Mouse (Mus musculus): ENCODE measurements around the gene Grap2. TPM values are rescaled to one million over a fixed set of nuclear protein-coding genes. Genes with fewer than 3 reads are reported as not detected.

The Grap2 gene
- polyA plus RNA-seq, 1 experiment from 2014 or later = 1.5 TPM

DNA sequence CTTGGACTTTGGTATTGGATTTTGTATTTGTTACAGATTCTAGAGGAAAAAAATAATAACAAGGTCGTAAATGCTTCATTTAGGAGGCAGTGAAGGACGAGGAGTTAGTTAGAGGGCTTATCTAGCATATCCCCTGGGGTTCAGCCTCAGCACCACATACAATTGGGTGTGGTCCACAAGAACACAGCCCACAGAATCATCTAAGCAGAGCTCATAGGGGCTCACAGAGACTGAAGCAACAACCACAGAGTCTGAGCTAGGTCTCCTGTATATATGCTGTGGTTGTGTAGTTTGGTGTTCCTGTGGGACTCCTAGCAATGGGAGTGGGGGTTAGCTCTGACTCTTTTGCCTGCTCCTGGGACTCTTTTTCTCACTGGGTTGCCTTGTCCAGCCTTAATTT lies 37.9 kb downstream of the Grap2 start:
- no peak for ATAC-seq (ENCODE audit: low read depth)
- Histone ChIP-seq H3K4me3 (ENCODE audit: low read length) (no peak overlapping the region), H3K9ac (ENCODE audit: low read length) (no peak overlapping the region), H3K27ac (ENCODE audit: low read length) (no peak overlapping the region), H3K36me3 (ENCODE audit: control insufficient read depth, insufficient read depth, low read length) (no peaks in the 10 kb centered on the region), H3K27me3 (ENCODE audit: control insufficient read depth, insufficient read depth, low read depth, low read length) (no peaks in the 10 kb centered on the region), H3K4me1 (replicated peaks; ENCODE audit: control insufficient read depth, insufficient read depth, low read length) (no peaks in the 10 kb centered on the region; the same call in 1 of the 2 replicates), H3K4me2 (ENCODE audit: low read depth, low read length) (no peak overlapping the region), H3K9me3 (ENCODE audit: control insufficient read depth, low read length) (no peaks in the 10 kb centered on the region)
- WGBS = 61% methylated on average over 2 of the region's 2 CpGs

DNA sequence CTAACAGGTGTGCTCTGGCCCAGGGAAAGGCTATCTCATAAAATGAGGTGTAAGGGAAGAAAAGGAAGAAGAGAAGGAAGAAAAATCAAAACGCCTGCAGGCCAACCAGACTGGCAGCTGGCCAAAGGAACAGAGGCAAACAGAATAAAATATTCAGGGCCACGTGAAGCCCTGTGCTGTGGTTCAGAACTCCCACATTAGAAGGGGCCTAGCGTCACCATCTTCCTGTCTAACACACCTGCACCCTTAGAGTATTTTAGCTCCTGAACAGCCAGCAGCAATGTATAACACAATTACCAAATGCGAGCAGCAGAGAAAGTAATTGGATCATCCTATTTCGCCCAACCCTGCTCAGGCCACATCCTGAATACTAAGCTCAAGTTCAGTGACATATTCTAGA lies 39.1 kb downstream of the Grap2 start:
- 58% methylated on average over 5 of the region's 5 CpGs for WGBS
- no peaks in the 10 kb centered on the region for H3K9me3 ChIP-seq (ENCODE audit: control insufficient read depth, low read length)
- H3K9ac ChIP-seq (ENCODE audit: low read length) = no peak overlapping the region
- no peak overlapping the region for H3K4me3 ChIP-seq (ENCODE audit: low read length)
- no peak for ATAC-seq (ENCODE audit: low read depth)
- H3K27me3 ChIP-seq (ENCODE audit: control insufficient read depth, insufficient read depth, low read depth, low read length) = no peaks in the 10 kb centered on the region; the same call in 1 of the 2 replicates
- H3K36me3 ChIP-seq (ENCODE audit: control insufficient read depth, insufficient read depth, low read length) = no peaks in the 10 kb centered on the region
- H3K4me1 ChIP-seq (replicated peaks; ENCODE audit: control insufficient read depth, insufficient read depth, low read length) = no peaks in the 10 kb centered on the region; the same call in 1 of the 2 replicates
- no peak overlapping the region for H3K27ac ChIP-seq (ENCODE audit: low read length)
- H3K4me2 ChIP-seq (ENCODE audit: low read depth, low read length) = no peak overlapping the region

DNA sequence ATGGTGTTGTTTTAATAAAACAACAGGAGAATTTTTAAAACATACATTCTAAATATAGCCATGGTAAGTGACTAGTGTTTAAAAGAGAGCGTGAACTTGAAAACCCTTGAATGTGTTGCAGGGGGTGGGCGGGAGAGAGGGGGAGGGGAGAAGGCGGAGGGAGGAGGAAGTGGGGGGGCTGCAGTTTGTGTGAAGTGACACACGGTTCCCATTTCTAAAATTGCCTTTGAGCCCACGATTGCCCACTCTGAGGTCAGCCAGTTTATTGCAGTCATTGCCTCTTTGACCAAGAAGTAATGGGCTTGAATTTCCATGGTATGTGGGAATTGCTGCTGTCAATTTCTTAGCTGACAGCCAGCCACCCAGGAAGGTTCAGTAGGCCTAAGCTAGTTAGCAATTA lies 41.5 kb downstream of the Grap2 start:
- Histone ChIP-seq H3K4me2 (ENCODE audit: low read depth, low read length) (no peak overlapping the region), H3K4me1 (replicated peaks; ENCODE audit: control insufficient read depth, insufficient read depth, low read length) (no peaks in the 10 kb centered on the region; the same call in 1 of the 2 replicates), H3K36me3 (ENCODE audit: control insufficient read depth, insufficient read depth, low read length) (no peaks in the 10 kb centered on the region), H3K27ac (ENCODE audit: low read length) (no peak overlapping the region), H3K4me3 (ENCODE audit: low read length) (no peak overlapping the region), H3K9ac (ENCODE audit: low read length) (no peak overlapping the region), H3K27me3 (ENCODE audit: control insufficient read depth, insufficient read depth, low read depth, low read length) (no peaks in the 10 kb centered on the region; the same call in 1 of the 2 replicates), H3K9me3 (ENCODE audit: control insufficient read depth, low read length) (no peaks in the 10 kb centered on the region)
- 43% methylated on average over 5 of the region's 5 CpGs for WGBS
- ATAC-seq (ENCODE audit: low read depth) = no peak

DNA sequence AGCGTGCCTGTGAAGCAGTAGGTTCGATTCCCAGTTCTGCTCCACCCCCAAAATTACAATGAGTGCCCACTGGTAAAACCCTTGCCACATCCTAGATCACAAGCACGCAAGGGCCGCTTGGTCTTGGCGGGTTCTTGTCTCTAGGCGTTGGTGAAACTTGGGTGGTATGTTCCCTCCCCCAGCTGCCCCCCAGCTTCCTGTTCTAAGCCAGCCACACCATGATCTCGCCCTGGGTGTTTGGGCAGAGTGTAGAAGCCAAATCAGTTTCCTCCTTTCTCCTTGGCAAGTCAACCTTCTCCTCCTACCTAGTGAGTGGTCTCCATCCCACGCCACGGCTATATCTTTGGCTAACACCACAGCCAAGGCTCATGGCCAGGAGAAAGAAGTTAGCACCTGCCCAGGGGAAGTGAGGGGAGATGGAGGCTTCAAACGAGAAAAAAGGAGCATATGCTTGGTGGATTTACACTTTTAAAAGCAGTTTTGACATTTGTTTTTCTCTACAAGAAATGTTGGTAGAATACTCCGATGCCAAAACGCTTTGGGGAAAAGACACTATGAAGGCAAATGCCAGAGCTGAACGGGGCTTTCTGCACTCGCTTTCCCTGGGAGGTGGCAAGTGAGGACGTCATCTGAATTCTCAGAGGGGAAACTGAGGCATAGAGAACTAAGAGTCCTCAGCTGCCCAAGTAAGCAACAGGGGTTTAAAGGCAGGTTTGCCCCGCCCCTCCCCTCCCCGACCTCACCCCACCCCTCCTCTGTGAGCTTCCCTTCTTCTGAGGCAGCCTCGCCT lies 42.3 kb downstream of the Grap2 start:
- no peak overlapping the region for H3K4me3 ChIP-seq (ENCODE audit: low read length)
- H3K27me3 ChIP-seq (ENCODE audit: control insufficient read depth, insufficient read depth, low read depth, low read length) = no peaks in the 10 kb centered on the region; the same call in 1 of the 2 replicates
- ATAC-seq (ENCODE audit: low read depth) = no peak
- no peaks in the 10 kb centered on the region; the same call in 1 of the 2 replicates for H3K4me1 ChIP-seq (replicated peaks; ENCODE audit: control insufficient read depth, insufficient read depth, low read length)
- WGBS = 65% methylated on average over 17 of the region's 18 CpGs
- no peak overlapping the region for H3K27ac ChIP-seq (ENCODE audit: low read length)
- no peak overlapping the region for H3K9ac ChIP-seq (ENCODE audit: low read length)
- H3K4me2 ChIP-seq (ENCODE audit: low read depth, low read length) = no peak overlapping the region
- H3K9me3 ChIP-seq (ENCODE audit: control insufficient read depth, low read length) = no peaks in the 10 kb centered on the region
- no peaks in the 10 kb centered on the region for H3K36me3 ChIP-seq (ENCODE audit: control insufficient read depth, insufficient read depth, low read length)

DNA sequence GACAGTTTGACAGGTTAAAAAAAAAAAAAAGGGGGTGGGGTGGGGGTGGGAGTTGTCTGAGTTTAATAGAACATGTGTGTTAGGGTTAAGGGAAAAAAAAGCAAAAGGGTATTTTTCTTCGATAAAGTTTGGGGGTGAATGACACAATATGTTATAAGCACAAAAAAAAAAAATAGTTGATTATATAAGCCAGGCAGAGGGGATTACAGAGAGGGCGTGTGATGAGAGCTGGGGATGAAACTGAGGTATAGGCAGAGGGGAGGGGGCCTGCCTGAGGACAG lies 42.8 kb downstream of the Grap2 start:
- WGBS = 19% methylated on average over 2 of the region's 2 CpGs
- ATAC-seq (ENCODE audit: low read depth) = no peak
- Histone ChIP-seq H3K27ac (ENCODE audit: low read length) (no peak overlapping the region), H3K9ac (ENCODE audit: low read length) (no peak overlapping the region), H3K9me3 (ENCODE audit: control insufficient read depth, low read length) (no peaks in the 10 kb centered on the region), H3K36me3 (ENCODE audit: control insufficient read depth, insufficient read depth, low read length) (no peaks in the 10 kb centered on the region), H3K27me3 (ENCODE audit: control insufficient read depth, insufficient read depth, low read depth, low read length) (no peaks in the 10 kb centered on the region; the same call in 1 of the 2 replicates), H3K4me1 (replicated peaks; ENCODE audit: control insufficient read depth, insufficient read depth, low read length) (no peaks in the 10 kb centered on the region; the same call in 1 of the 2 replicates), H3K4me2 (ENCODE audit: low read depth, low read length) (no peak overlapping the region), H3K4me3 (ENCODE audit: low read length) (no peak overlapping the region)

DNA sequence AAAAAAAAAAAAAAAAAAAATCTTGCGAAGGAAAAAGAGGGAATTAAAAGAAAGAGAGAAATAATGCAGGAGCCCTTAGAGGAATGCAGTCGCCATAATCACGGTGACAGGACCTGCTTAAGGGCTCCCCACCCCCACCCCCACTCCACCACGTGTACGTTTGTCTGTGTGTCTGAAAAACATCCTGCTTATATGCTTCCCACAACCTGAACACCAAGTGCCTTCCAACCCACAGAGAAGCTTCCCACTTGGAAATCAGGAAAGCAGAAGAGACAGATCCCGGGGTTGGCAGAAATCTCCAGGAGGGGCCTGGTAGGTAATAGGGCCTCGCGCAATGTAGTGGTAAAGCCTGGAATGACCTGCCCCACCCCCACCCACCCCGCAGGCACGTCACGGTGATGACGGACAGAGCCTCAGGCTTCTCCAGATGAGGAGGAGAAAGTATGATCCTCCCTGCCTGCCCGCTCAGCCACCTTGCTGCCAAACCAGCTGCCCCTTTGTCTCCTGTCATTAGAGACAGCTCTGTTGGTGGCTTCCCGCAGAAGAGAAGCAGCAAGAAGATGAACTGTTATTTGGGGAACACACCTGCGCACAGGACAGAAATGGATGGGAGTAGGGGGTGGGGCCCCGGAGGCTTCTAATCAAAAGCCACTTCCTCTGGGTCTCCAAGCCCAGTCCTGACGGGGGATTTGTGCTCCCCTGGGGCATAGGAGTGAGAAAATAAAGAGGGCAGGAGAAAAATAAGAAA lies 43.4 kb downstream of the Grap2 start:
- H3K4me3 ChIP-seq (ENCODE audit: low read length) = no peak overlapping the region
- no peak overlapping the region for H3K27ac ChIP-seq (ENCODE audit: low read length)
- no peak overlapping the region for H3K4me2 ChIP-seq (ENCODE audit: low read depth, low read length)
- H3K9ac ChIP-seq (ENCODE audit: low read length) = no peak overlapping the region
- no peaks in the 10 kb centered on the region; the same call in 1 of the 2 replicates for H3K4me1 ChIP-seq (replicated peaks; ENCODE audit: control insufficient read depth, insufficient read depth, low read length)
- no peak for ATAC-seq (ENCODE audit: low read depth)
- H3K27me3 ChIP-seq (ENCODE audit: control insufficient read depth, insufficient read depth, low read depth, low read length) = no peaks in the 10 kb centered on the region; the same call in 1 of the 2 replicates
- 9% methylated on average over 16 of the region's 17 CpGs for WGBS
- no peaks in the 10 kb centered on the region for H3K36me3 ChIP-seq (ENCODE audit: control insufficient read depth, insufficient read depth, low read length)
- H3K9me3 ChIP-seq (ENCODE audit: control insufficient read depth, low read length) = no peaks in the 10 kb centered on the region

DNA sequence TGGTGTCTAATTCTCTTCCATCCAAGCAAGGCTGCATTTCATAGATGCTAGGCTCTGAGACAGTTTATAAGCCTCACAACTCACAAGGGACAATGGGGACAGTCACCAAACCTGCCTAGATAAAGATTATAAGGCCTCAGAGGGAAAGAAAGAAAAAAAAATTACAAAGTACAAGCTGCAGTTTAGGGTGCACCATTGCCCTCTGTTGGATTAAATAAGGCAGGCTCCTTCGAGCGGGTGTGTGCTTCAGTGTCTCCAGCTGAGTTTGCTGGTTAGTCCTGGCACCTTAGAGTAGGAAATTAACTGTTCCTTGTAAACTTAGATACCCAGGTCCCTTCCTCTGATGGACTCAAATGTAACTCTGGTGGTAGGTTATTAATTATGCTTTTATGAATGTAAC lies 45.4 kb downstream of the Grap2 start:
- Histone ChIP-seq H3K4me1 (replicated peaks; ENCODE audit: control insufficient read depth, insufficient read depth, low read length) (no peaks in the 10 kb centered on the region; the same call in 1 of the 2 replicates), H3K27me3 (ENCODE audit: control insufficient read depth, insufficient read depth, low read depth, low read length) (no peaks in the 10 kb centered on the region; the same call in 1 of the 2 replicates), H3K9ac (ENCODE audit: low read length) (no peak overlapping the region), H3K4me3 (ENCODE audit: low read length) (no peak overlapping the region), H3K9me3 (ENCODE audit: control insufficient read depth, low read length) (no peaks in the 10 kb centered on the region), H3K27ac (ENCODE audit: low read length) (no peak overlapping the region), H3K4me2 (ENCODE audit: low read depth, low read length) (no peak overlapping the region), H3K36me3 (ENCODE audit: control insufficient read depth, insufficient read depth, low read length) (no peaks in the 10 kb centered on the region)
- ATAC-seq (ENCODE audit: low read depth) = no peak
- 41% methylated on average over 2 of the region's 2 CpGs for WGBS

DNA sequence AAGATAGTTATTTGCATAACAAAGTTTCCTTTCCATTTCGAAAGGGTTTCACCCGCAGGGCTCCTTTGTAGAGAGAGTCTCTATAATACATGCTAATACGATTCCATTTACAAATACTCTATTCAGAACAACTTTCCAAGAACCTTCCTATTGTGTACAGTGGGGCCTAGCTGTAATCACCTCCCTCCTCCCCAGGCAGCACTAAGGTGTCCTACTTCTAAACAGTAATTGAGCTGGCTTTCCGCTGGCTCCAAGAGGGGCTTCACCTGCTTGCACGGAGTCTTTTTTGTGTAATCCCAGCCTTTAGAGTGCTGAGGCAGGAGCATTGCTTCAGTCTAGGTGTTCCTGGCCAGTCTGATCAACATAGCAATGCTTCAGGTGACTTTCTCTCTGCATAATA lies 46.8 kb downstream of the Grap2 start:
- H3K4me2 ChIP-seq (ENCODE audit: low read depth, low read length) = no peak overlapping the region
- no peak overlapping the region for H3K4me3 ChIP-seq (ENCODE audit: low read length)
- H3K9ac ChIP-seq (ENCODE audit: low read length) = no peak overlapping the region
- no peaks in the 10 kb centered on the region; the same call in 1 of the 2 replicates for H3K27me3 ChIP-seq (ENCODE audit: control insufficient read depth, insufficient read depth, low read depth, low read length)
- no peaks in the 10 kb centered on the region for H3K36me3 ChIP-seq (ENCODE audit: control insufficient read depth, insufficient read depth, low read length)
- H3K27ac ChIP-seq (ENCODE audit: low read length) = no peak overlapping the region
- WGBS = 77% methylated on average over 5 of the region's 5 CpGs
- ATAC-seq (ENCODE audit: low read depth) = no peak
- H3K4me1 ChIP-seq (replicated peaks; ENCODE audit: control insufficient read depth, insufficient read depth, low read length) = no peaks in the 10 kb centered on the region
- H3K9me3 ChIP-seq (ENCODE audit: control insufficient read depth, low read length) = no peaks in the 10 kb centered on the region

DNA sequence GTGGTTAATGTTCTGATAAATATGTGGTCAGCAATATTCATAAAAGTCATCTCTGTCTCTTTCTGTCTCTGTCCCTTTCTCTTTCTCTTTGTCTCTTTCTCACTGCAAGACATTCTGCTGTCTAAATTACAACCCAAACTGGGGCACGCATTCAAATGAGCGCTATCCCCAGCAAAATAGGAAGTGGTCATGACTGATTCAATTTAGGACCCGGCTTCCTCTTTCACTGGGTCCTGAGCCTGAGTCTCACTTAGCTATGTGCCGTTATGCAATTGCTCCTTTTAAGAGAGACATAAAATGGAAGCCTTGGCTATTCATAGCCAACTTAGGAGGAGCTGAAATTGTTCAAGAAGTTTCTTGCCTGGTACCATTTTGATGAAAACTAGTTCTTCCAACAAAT lies 47.4 kb downstream of the Grap2 start:
- no peak overlapping the region for H3K4me2 ChIP-seq (ENCODE audit: low read depth, low read length)
- no peaks in the 10 kb centered on the region for H3K9me3 ChIP-seq (ENCODE audit: control insufficient read depth, low read length)
- no peak overlapping the region for H3K9ac ChIP-seq (ENCODE audit: low read length)
- no peak for ATAC-seq (ENCODE audit: low read depth)
- no peaks in the 10 kb centered on the region; the same call in 1 of the 2 replicates for H3K27me3 ChIP-seq (ENCODE audit: control insufficient read depth, insufficient read depth, low read depth, low read length)
- H3K4me1 ChIP-seq (replicated peaks; ENCODE audit: control insufficient read depth, insufficient read depth, low read length) = no peaks in the 10 kb centered on the region
- H3K36me3 ChIP-seq (ENCODE audit: control insufficient read depth, insufficient read depth, low read length) = no peaks in the 10 kb centered on the region
- no peak overlapping the region for H3K4me3 ChIP-seq (ENCODE audit: low read length)
- H3K27ac ChIP-seq (ENCODE audit: low read length) = no peak overlapping the region
- 76% methylated on average over 4 of the region's 4 CpGs for WGBS
